Mouse (Mus musculus): ENCODE measurements around the gene Zfp879.

Gene Zfp879

DNA sequence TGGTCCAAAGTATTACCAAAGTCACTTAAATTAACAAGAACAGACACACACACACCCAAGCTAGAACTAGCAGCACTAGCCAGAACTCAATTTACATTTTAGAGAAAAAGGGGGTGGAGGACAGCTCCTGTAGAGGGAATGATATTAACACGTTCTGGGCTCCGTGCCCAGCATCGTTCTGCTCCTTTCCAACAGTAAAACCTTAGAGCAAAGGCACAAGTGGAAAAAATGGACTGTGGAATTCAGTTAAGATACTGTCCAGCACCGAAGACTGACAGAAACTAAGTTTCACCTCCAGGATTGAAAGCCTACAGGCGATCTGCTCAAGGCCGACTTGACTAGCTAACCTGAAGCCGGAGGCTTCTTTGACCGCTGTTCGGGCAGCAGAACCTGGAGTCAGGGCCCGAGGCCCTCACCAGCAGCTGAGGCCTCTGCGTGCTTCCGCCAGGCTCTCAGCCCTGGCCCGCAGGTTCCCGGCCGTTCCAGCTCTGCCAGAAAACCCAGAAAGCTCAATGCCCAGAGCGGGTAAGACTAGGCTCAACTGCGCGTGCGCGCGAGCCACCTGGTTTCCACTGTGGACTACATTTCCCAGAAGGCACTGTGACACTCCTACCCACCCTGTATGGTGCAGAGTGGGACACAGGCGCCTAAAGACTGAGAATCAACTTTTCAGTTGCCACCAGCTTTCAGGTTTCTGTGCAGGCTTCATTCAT, at the start of gene Zfp879:
Gene Zfp879, minus strand, starts transcription at position 530 of the 713 bp plus-strand sequence.
- peak; percentile 97 for DNase-seq

DNA sequence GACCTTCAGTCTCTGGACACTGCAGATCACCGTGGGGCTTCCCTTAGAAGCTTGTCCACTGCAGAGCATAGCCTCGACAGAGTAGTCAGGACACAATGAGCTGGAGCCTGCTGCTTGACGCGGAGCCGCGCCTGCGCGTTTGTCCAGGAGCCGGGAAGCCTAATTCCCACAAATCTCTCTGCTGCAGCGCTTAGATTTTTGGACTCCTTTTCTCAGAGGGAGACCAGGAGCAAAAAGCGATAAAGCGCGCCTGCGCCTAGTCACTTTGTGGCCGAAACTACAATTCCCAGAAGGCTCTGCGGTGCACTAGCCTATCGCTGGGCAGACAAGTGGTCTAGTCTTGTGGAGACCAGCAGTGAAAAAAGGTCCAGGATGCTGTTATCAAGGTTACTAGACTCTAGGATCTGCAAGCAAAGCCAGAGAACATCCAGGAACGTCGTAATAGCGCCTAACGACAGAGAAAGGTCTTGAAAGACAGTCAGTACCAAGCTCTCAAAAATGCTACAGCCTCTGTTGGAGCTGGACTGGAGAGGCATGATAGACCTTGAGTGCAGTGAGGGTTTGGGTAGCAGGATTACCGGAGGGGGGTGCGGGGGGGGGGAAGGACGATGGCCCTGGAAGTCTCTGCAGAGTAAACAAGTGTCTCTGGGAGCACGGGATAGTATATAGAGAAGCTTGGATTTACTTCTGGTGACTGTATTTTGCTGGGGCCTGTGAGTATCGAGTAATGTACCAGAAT, 46.2 kb upstream of the Zfp879 start, which contains the start of gene Zfp454:
Gene Zfp454, minus strand, starts transcription at position 262 of the 739 bp plus-strand sequence.
- peak; percentile 91 to 92 for DNase-seq

DNA sequence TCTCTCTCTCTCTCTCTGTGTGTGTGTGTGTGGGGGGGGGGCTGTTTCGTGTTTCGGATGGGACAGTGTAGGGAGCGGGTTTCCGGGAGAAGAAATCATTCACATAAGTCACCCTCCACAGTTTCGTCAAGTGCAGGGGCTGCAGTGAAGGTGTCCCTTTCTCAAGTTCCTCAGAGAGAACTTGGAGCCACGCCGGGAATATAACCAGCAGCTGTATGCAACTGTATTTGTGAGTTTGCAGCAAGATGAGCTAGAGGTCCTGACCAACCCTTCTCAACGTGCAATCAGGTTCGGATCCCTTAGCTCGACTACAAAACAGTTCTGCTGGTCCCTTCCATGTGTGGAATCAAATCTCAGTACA, 45.6 kb upstream of the Zfp879 start:
- DNase-seq = peak in 1 of 2 experiments; percentile 28

DNA sequence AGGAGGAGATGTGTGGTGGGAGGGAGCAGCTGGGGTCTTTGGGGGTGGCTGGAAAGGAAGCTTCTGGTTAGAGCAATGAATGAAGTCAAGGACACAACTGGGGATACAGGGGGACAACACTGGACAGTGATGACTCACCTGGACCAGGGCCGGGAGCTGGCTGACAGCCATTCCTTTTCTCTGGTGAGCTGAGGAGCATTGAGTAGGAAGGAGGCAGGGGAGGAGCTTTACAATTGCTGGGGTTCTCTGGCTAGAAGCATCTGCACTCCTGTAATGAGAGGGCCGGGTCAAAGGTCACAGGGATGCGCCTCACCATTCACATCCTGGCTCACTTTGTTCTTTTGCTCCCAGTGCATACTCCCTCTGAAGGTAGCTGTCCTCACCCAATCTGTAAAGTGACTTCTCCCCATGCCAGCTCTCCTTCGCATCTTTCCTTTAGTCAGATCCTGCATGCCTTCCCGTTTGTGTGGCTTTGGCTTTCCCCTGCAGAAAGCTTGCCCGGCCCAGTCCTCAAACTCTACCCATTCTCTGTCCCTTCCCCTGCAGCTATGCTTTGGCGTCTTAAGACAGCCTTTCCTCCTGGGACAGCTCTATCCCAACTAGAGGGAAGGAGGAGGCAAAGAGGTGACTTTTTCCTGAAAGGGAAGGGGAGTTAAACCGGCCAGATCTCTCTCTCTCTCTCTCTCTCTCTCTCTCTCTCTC, 45.0 kb upstream of the Zfp879 start:
- peak; percentile 0 to 29 for DNase-seq

DNA sequence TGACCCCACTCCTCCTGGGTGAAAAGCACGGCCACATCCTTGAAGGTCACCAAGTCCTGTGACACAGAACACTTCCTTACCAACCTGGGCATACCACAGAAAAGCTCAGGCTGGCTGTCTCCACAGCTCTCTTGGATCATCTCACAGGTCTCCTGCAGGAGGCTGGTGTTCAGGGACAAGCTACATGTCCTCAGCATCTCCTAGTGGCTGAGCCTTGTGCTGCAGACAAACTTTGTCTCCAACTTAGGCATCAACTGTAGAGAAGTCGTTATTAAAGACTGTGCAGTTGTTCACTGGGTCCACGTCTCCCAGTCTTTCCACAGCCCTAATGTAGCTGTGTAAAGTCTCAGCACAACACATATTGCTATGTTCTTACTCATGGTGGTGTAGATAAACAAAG, 42.4 kb upstream of the Zfp879 start:
- no peak for DNase-seq

DNA sequence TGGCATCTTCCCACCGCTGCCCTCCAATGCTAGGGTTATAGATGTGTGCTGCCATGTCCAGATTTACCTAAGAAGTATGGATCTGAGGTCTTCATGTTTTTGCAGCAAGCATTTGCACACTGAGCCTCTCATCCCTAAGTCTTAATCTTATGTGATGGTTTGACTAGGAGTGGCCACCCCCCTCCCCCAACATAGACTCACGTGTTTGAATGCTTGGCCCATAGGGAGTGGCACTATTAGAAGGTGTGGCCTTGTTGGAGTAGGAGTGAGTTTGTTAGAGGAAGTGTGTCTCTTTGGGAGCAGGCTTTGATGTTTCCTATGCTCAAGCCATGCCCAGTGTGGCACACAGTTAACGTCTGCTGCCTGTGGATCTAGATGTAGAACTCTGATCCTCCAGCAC, 37.3 kb upstream of the Zfp879 start:
- no peak for DNase-seq

DNA sequence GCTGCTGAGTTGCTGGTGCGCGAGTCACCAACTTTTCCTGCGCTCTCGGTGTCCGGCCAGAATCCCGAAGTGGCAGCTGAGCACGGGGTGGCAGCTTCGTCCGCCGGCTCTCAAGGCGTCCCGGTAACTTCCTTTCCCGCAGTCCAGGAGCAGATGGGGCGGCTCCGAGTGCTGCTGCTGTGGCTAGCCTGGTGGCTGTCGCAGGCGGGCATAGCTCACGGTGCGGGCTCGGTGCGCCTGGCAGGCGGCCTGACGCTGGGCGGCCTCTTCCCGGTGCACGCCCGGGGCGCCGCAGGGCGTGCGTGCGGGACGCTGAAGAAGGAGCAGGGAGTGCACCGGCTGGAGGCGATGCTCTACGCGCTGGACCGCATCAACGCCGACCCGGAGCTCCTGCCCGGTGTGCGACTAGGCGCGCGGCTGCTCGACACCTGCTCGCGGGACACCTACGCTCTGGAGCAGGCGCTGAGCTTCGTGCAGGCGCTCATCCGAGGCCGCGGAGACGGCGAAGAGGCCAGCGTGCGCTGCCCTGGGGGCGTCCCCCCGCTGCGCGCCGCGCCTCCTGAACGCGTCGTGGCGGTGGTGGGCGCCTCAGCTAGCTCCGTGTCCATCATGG, 9.7 kb upstream of the Zfp879 start:
- DNase-seq = peak; percentile 2 to 44

DNA sequence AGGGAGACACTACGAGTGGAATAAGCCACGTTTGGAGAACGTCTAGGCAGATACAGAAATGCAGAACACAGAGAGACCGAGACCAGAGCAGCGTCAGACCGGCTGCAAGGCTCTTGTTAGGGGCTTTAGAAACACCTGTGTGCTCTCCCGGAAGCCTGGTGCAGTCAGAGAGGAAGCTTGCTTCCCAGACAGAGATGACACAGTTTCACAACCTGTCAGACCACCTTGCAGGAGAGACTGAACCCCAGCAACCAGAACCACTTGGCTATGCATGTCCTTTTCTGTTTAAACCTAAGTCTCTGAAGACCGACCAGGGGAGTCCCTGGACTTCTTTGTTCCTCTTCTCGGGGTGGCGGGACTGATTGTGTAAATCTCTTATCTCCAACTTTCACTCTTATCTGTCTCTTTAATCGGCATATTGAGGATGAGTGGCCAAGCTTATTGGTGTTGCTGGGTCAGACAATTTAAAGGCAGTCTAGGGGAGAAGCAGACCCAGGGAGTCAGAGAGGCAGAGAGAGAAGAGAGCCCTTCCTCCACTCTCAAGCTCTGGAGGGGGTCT, 8.9 kb upstream of the Zfp879 start, which contains the start of gene Grm6:
Gene Grm6, plus strand, starts transcription at position 509 of the 559 bp plus-strand sequence.
- DNase-seq = no peak

DNA sequence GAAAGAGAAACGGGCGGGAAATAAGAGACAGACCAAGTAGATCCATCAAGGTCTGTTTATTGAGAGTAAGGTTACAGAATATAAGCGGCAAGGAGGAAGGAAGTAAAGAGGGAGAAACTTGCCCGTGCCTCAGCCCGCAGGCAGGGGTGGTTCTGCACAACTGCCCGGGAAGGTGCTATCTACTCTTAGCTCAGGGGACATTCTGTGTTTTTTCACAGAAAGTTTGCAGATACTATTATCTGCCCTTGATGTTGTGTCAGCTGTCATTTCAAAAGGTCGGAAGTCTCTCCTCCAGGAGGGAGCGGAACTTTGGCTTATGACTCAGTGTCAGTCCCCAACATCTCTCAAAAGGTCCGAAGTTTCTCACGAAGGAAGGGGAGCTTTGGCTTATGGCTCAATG, 8.0 kb upstream of the Zfp879 start:
- no peak for DNase-seq

DNA sequence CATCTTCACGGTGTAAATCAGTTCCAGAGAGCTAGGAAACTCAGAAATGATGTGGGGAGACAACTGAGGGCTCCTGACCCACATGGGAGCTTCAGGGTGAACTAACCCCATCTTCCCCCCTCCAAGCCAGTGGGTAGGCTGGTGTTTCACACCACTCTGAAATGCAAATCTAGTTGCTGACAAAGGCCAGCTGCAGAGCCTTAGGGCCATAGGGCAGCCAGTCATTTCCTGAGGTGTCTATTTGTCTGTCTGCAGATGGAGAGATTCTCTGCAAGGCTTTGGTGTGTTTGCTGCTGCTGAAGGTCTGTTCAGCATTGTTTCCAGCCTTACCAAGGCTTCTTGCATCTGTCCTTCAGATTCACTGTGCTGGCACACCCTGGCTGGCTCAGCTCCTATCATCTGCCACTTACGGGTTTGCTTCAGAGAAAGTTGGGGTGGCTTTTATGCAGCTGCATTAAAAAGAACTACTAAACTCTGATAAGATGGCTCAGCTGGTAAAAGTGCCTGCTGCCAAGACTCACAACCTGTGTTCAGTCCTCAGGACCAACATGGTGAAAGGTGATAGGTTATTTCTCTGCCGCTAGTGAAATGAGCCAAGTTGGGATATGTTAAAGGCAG, 7.3 kb upstream of the Zfp879 start:
- DNase-seq = no peak

DNA sequence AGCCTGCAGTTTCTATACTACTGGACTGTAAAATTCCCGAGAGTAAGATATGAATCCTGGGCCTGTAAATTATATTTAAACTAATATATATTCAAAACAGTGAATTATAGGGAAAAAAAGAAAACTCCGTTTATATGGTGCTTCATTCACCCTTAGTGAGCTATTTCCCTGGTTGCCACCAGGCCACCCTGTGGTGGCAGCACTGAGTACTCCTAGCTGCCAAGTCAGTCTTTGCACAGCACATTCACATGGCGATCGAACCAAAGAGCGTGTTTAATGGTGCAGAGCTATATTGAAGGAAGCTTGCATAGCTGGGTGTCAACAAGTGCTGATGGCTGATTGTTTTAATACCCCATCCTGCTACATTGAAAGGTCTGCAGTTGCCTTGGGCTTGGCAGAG, 5.7 kb upstream of the Zfp879 start:
- DNase-seq = no peak

DNA sequence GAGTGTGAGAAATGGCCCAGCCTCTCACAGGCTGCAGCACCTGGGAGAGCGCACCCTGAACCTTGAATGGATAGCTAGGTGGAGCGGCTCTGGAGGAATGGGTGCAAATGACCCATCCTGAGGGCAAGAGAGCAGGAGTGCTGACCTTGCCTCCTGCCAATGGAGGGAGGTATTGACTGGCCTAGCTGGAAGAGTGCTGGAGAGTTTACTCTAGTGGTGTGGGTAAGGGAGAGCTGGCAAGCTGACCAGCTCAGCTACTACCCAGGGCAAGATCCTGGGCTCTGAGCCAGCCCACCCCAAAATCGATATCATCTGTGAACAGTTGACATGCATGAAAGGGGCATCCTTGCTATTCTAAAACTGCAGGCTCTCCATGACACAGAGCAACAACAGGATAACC, 4.6 kb upstream of the Zfp879 start:
- no peak for DNase-seq

DNA sequence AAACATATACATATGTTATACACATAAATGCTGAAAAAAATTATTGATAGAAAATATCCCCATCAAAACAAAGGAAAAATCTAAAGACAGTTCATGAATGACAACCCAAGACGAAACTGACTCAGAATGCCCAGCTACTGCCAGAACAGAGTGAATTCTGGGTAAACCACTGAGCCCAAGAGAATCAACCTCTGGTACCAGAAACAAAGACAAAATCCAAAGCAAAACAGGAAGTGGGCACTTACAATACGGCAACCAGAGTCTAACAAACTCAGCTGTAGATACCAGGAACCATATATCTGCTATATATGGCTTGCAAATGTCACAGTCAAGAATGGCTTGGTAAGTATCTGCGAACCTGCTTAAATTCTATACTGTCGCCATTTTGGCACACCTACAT, 5.6 kb downstream of the Zfp879 start:
- DNase-seq = no peak

DNA sequence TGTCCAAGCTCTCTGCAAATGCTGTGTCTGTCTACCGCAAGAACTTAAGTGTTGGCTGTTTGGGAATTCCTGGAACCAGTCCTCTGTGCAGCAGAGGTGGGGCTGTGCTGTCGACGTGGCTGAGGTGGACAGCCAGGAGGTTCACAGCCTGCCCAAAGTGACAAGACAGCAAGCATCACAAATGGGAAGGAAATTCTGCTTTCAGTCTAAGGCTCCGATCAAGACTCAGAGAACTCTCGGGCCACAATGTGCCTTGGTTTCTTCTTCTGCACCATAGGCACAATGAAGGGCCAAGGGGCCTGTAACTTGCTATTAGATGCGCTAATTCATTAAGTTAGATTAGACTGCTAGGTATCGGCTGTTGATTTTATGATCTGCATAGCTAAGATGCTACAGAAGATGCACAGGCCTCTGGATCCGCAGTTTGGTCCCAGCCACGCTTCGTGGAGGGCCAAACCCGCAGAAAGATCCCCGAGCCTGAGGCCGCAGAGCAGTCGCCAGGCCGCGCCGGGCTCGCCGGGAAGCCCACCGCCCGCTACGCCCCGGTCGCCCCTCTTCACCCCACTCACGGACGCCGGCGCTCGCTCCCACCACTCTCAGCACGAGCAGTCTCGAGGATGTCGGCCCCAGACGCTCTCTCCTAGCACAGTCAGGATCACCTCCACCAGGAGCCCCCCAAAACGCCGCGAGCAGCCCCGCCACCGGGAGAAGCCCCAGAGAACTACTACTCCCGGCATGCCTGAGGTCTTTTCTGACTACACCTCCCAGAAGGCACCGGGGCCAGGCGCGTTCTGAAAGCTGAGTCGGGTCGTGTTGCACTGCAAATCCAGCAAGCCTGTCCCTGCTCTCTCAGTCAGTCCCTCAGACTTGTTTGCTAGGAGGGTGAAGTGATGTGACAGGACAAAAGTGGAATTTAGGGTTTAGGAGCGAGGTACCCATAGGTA, 14.1 kb downstream of the Zfp879 start, which contains the start of gene Zfp354c:
Gene Zfp354c, minus strand, starts transcription at position 715 of the 944 bp plus-strand sequence.
- peak; percentile 89 to 91 for DNase-seq

DNA sequence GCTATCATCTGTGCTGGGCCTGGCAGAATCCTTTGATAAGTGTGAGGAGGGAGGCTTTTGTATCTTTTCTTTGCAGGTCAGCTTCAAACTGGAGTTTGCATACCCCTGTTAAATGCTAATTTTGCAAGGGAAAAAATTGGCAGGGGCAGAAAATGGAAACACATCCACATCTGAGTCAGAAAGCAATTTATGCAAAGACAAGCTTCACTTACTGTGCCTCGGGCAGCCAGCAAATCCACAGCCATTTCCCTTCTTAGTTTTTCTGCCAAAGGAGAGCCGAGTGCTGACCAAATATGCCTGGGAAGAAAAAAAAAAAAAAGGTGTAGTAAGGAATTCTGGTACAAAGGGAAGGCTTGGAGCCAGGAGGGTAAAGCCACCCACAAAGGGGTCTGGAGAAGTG, 15.1 kb downstream of the Zfp879 start:
- peak; percentile 13 to 17 for DNase-seq

DNA sequence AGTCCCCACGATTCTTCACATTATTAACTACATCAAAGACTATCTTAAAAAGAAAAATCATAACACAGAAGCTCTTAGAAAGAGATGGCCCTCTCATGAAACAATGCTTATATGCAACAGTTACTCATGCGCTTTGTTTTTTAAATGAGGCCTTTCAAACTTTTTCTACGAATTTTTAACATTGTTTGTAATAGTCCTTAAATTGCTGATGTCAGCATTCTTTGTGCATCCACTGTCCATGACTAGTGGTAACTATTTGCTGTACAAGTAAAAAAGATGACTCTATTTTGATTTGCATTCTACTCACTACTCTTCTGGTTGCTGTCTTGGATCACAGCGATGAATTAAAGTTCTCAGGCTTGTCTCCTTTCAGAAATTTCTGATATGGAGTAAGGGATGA, 27.1 kb downstream of the Zfp879 start:
- no peak for DNase-seq

DNA sequence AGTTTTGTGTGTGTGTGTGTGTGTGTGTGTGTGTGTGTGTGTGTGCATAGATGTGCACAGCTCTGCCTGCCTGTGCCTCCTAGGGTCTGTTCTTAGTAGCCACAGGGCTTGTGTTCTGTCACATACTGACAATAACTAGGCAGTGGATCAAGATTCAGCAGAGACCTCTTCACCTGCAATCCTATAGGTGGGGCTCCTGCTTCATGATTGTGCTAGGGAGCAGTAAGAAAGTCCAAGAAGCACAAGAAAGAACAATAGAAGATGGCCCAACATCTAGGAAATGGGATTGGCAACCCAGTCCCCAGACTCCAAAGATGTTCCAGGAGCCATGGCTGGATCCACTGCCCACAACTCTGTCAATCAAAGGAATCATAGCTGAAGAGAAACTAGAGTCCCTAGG, 42.5 kb downstream of the Zfp879 start:
- DNase-seq = no peak

DNA sequence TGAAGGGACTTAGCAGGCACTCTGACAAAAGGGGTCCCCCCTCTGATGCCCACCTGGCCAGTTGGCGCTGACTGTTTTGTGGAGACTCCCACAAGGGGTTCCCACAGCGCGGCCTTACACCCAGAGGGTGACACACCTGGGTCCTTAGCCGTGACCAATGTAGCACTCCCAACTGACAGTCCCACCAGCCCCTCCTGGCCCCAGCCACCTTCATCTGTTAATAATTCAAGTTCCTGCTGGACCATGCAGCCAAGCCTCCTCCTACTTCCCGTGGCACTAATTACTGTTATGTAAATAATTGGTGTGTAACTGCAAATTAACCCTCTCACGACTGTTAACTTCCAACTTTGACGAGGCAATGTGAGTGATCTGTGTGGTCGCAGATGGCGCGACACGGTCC, 43.7 kb downstream of the Zfp879 start:
- no peak for DNase-seq

All from kidney, postnatal 36 days (tissue).